Mouse (Mus musculus) liver, embryonic 13.5 days (tissue): ENCODE measurements at regions not wholly inside any gene's neighbourhood (a gene's known extent, or its start where the extent isn't known, plus 50 kb on each side); places are given as distances from the start of the nearest gene placed in this dataset.

Source experiments
- ATAC-seq: fragments of 200-750 bp; cut with Nextera tagmentation; 2 replicates; pipeline ENCODE4 v1.8.0; 2017; ENCODE audit warnings: low read depth, mild to moderate bottlenecking, moderate number of reproducible peaks, moderate library complexity
- DNase-seq: peaks from one replicate; pipeline ENCODE4 v3.0.0; 2022
- H3K27ac ChIP-seq: fragments of 300-500 bp; sonication (generic); 2 replicates; pipeline ENCODE4 v1.5.1; 2015; ENCODE audit warnings: moderate library complexity, mild to moderate bottlenecking, inconsistent platforms
- H3K27me3 ChIP-seq: fragments of 300-500 bp; sonication (generic); 2 replicates; pipeline ENCODE4 v1.6.1; 2015; ENCODE audit warnings: mild to moderate bottlenecking, inconsistent platforms
- H3K36me3 ChIP-seq: fragments of 300-500 bp; sonication (generic); 2 replicates; pipeline ENCODE4 v1.6.1; 2015; ENCODE audit warnings: mild to moderate bottlenecking, inconsistent platforms
- H3K4me1 ChIP-seq: fragments of 300-500 bp; sonication (generic); replicated peaks from 2 replicates; pipeline ENCODE4 v1.6.1; 2015; ENCODE audit warnings: inconsistent platforms
- H3K4me2 ChIP-seq: fragments of 300-500 bp; sonication (generic); 2 replicates; pipeline ENCODE4 v1.6.1; 2015; ENCODE audit warnings: inconsistent platforms, mild to moderate bottlenecking, moderate library complexity
- H3K4me3 ChIP-seq: fragments of 300-500 bp; sonication (generic); replicated peaks from 2 replicates; pipeline ENCODE4 v1.5.1; 2015; ENCODE audit warnings: mild to moderate bottlenecking, inconsistent platforms
- H3K9ac ChIP-seq: fragments of 300-500 bp; sonication (generic); 2 replicates; pipeline ENCODE4 v1.6.1; 2015; ENCODE audit warnings: mild to moderate bottlenecking, inconsistent platforms
- H3K9me3 ChIP-seq: fragments of 300-500 bp; sonication (generic); replicated peaks from 2 replicates; pipeline ENCODE4 v1.6.1; 2016; ENCODE audit warnings: inconsistent platforms
- WGBS: fragments of 180-500 bp; shearing (Covaris S2); methylation state at CpG from one replicate; pipeline ENCODE4 v1.1.7; 2015; ENCODE audit not compliant: insufficient replicate concordance; 5-methylcytosine and 5-hydroxymethylcytosine counted together

DNA sequence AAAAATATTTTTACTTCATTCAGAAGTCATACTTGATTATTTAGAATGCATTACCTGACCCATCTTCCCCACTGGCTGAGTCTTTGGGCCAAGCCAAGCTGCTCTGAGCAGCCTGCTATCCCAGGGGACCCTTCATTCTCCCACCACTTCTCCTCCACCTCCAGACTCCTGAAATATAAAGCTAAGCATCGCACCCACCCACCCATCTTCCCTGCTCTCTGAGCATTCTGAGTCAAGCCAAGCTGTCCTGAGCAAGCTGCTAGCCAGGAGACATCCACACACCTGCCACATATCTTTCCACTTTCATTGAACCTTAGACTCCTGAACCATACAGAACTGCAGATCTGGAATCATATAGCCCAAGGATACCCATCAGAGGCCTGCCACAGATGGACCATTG, 1456.2 kb upstream of the Adam24 start:
- H3K9ac ChIP-seq, result no peak overlapping the region
- no peak for ATAC-seq
- H3K27me3 ChIP-seq, result no peaks in the 10 kb centered on the region
- H3K4me3 ChIP-seq, result no peak overlapping the region
- H3K4me1 ChIP-seq, result no peaks in the 10 kb centered on the region
- no peaks in the 10 kb centered on the region for H3K9me3 ChIP-seq
- no peaks in the 10 kb centered on the region for H3K36me3 ChIP-seq
- DNase-seq, result no peak
- no peak overlapping the region for H3K4me2 ChIP-seq
- H3K27ac ChIP-seq, result no peak overlapping the region
- WGBS, result 75% methylated on average over 1 of the region's 1 CpGs

- no peak overlapping the region for H3K9ac ChIP-seq
- H3K4me3 ChIP-seq, result no peak overlapping the region
- DNase-seq, result no peak
- no peak for ATAC-seq
- H3K4me1 ChIP-seq, result no peaks in the 10 kb centered on the region
- H3K4me2 ChIP-seq, result no peak overlapping the region
- no peaks in the 10 kb centered on the region for H3K27me3 ChIP-seq
- H3K36me3 ChIP-seq, result no peaks in the 10 kb centered on the region
- no peaks in the 10 kb centered on the region for H3K9me3 ChIP-seq
- no peak overlapping the region for H3K27ac ChIP-seq
Observed at GRCm38 (mm10) chr8:39227239-39227638, 1447.6 kb upstream of the Adam24 start.

- no peaks in the 10 kb centered on the region for H3K36me3 ChIP-seq
- no peaks in the 10 kb centered on the region for H3K27me3 ChIP-seq
- ATAC-seq, result no peak
- no peak for DNase-seq
- H3K4me2 ChIP-seq, result no peak overlapping the region
- no peak overlapping the region for H3K9ac ChIP-seq
- H3K4me3 ChIP-seq, result no peak overlapping the region
- H3K27ac ChIP-seq, result no peak overlapping the region
- 47% methylated on average over 5 of the region's 5 CpGs for WGBS
- no peaks in the 10 kb centered on the region for H3K9me3 ChIP-seq
- H3K4me1 ChIP-seq, result no peaks in the 10 kb centered on the region
Observed at GRCm38 (mm10) chr8:39268970-39269497, 1405.8 kb upstream of the Adam24 start.

DNA sequence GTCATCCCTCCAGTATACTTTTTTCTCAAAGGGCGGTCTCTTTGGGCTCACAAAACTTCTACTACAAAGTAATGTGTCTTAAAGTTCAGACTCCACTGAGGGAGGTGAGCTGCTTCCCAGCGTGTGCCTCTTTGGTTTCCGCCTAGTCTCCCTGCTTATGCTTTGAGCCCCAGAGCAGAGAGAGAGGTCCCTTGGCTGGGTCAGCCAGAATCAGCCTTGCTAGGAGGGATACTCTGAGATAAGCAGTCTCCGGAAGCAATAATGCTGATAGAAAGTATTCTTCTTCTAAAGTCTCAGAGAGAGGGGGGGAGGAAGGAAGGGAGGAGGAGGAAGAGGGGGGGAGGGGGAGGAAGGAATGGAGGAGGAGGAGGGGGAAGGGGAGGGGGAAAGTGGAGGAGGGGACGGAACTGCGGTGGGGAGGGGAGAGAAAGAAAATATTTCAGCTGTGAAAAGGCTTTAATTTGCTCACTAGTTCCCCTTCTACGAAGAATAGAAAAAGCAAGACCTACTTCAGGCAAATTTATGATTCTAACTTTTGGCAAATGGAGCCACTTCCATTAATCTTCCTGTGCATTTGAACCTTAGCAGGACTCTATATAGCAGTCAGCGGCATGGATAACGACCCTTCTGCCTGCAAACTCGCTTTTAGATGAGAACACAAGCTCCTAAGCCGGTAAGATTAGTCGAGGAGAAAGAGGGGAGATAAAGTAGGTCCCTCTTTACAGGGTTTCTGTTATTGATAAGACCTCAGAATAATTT, 1377.2 kb upstream of the Adam24 start:
- H3K4me3 ChIP-seq, result no peak overlapping the region

DNA sequence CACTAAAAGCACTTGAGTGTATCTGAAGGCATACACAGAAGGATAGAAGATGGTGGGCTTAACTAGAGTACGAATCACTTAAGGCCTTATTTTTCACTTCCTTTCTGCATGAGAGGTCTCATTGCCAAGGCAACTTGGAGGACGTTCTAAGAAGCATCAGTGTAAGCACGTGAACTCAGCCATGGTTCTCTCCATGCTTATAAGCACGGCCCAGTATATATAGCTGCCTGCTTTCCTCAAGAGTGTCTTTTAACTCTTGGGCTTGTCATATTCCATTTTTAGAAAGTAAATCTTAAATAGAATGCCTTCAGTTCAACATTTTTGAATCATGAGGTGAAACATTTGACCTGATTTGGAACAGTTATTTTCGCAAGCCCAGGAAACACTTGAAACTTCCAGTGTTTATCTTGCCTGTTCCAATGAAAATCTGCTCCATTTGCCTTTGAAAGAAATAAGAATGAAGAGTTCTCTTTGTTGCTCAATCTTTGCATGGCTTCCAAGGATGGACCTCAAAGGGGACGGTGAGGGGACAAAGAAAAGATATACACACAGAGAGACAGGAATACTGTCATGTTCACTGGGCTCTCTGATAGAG, 1371.0 kb upstream of the Adam24 start:
- Histone ChIP-seq H3K9me3 (no peaks in the 10 kb centered on the region), H3K4me3 (no peak overlapping the region), H3K27ac (no peak overlapping the region), H3K4me1 (no peaks in the 10 kb centered on the region), H3K9ac (no peak overlapping the region), H3K36me3 (no peaks in the 10 kb centered on the region), H3K4me2 (no peak overlapping the region), H3K27me3 (no peaks in the 10 kb centered on the region)
- WGBS, result 58% methylated on average over 6 of the region's 6 CpGs
- DNase-seq, result no peak
- ATAC-seq, result no peak

More for the DNA sequence above, 1377.2 kb upstream of the Adam24 start:
- no peaks in the 10 kb centered on the region for H3K4me1 ChIP-seq
- H3K4me2 ChIP-seq, result peak overlapping the region; percentile 8; the same call in 1 of the 2 replicates
- no peaks in the 10 kb centered on the region for H3K36me3 ChIP-seq
- no peak for ATAC-seq
- no peak for DNase-seq
- no peak overlapping the region for H3K9ac ChIP-seq
- H3K27me3 ChIP-seq, result no peaks in the 10 kb centered on the region
- H3K27ac ChIP-seq, result no peak overlapping the region
- H3K9me3 ChIP-seq, result no peaks in the 10 kb centered on the region
- 4% methylated on average over 12 of the region's 12 CpGs for WGBS

DNA sequence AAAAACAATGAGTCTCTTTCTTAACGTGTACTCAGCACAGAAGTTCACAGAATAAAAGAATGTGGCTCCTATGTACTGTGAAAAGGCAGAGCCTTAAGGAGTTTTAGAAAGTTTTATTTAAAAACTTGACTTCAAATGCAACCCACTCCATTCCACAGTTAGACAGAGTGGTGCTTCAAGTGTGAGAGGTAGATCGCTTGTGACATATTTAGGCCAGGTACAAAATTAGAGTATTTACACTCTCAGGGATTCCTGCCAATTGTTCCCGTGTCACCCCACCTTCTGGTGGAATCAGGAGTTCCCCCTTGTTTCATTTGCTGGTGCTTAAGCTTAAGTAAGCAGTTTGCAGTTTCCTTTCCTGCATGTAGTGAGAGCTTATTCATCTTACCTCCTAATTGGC, 1361.0 kb upstream of the Adam24 start:
- Histone ChIP-seq H3K4me1 (no peaks in the 10 kb centered on the region), H3K27ac (no peak overlapping the region), H3K36me3 (no peaks in the 10 kb centered on the region), H3K4me3 (no peak overlapping the region), H3K27me3 (no peaks in the 10 kb centered on the region), H3K9ac (no peak overlapping the region), H3K4me2 (no peak overlapping the region), H3K9me3 (no peaks in the 10 kb centered on the region)
- WGBS, result 47% methylated on average over 3 of the region's 3 CpGs
- ATAC-seq, result no peak
- DNase-seq, result no peak

- Histone ChIP-seq H3K27ac (no peak overlapping the region), H3K9me3 (no peaks in the 10 kb centered on the region), H3K4me3 (no peak overlapping the region), H3K27me3 (no peaks in the 10 kb centered on the region), H3K4me1 (no peaks in the 10 kb centered on the region), H3K36me3 (no peaks in the 10 kb centered on the region), H3K4me2 (no peak overlapping the region), H3K9ac (no peak overlapping the region)
- 68% methylated on average over 10 of the region's 10 CpGs for WGBS
- DNase-seq (no peak), ATAC-seq (no peak)
Observed at GRCm38 (mm10) chr8:39315521-39316233, 1359.2 kb upstream of the Adam24 start.

GRCm38 (mm10) chr8:39316234-39316568, 1358.7 kb upstream of the Adam24 start:
- Histone ChIP-seq H3K4me1 (no peaks in the 10 kb centered on the region), H3K4me3 (no peak overlapping the region), H3K36me3 (no peaks in the 10 kb centered on the region), H3K4me2 (no peak overlapping the region), H3K27me3 (no peaks in the 10 kb centered on the region), H3K9me3 (no peaks in the 10 kb centered on the region), H3K27ac (no peak overlapping the region), H3K9ac (no peak overlapping the region)
- DNase-seq (no peak), ATAC-seq (no peak)
- WGBS, result 59% methylated on average over 4 of the region's 4 CpGs

DNA sequence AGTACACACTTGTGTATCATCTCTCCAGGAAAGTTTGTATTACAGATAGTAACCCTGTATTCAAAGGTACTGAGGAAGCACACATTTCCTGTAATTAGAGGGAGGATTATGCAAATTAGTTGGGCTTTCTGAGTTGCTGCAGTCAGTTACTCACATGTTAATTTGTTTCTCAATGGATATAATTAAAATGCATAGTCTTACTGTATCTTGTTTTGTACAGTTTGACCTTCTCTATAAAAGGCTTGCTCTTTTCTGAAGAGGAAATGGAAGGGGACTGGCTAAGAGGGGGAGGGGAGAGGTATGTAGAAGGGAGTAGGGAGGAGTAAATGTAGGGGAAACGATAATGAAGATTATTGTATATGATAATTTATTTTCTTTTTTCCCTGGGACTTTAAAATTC, 1345.5 kb upstream of the Adam24 start:
- WGBS, result 65% methylated on average over 1 of the region's 1 CpGs

DNA sequence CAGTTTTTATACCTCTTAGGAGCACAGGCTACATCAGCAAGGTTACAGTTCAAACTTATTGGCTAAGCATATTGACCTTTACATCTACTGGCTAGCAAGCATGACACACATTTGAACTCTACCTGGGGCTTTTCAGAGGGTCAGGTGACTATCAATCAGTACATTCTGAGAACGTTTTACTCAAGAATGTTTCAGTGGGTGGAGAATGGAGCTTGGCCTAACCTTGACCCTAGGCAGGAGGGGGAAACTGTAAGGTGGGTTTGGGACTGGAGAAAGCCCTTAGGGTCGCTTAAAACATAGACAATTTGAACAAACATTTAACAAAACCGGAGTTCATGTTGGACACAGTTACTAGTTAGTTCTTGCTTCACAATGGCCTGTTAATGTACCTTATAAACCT, 1330.1 kb upstream of the Adam24 start:
- Histone ChIP-seq H3K9ac (no peak overlapping the region), H3K4me3 (no peak overlapping the region), H3K9me3 (no peaks in the 10 kb centered on the region), H3K27ac (no peak overlapping the region), H3K4me2 (no peak overlapping the region), H3K4me1 (no peaks in the 10 kb centered on the region), H3K27me3 (no peaks in the 10 kb centered on the region), H3K36me3 (no peaks in the 10 kb centered on the region)
- no peak for ATAC-seq
- 44% methylated on average over 3 of the region's 3 CpGs for WGBS
- DNase-seq, result no peak

More for the DNA sequence above, 1345.5 kb upstream of the Adam24 start:
- Histone ChIP-seq H3K36me3 (no peaks in the 10 kb centered on the region), H3K9ac (no peak overlapping the region), H3K27ac (no peak overlapping the region), H3K27me3 (no peaks in the 10 kb centered on the region), H3K4me1 (no peaks in the 10 kb centered on the region), H3K9me3 (no peaks in the 10 kb centered on the region), H3K4me2 (no peak overlapping the region), H3K4me3 (no peak overlapping the region)
- ATAC-seq, result no peak
- no peak for DNase-seq

- no peak for ATAC-seq
Observed at GRCm38 (mm10) chr8:39346471-39346870, 1328.4 kb upstream of the Adam24 start.

More at GRCm38 (mm10) chr8:39346471-39346870, 1328.4 kb upstream of the Adam24 start:
- no peaks in the 10 kb centered on the region for H3K9me3 ChIP-seq
- H3K4me2 ChIP-seq, result no peak overlapping the region
- 57% methylated on average over 1 of the region's 1 CpGs for WGBS
- no peaks in the 10 kb centered on the region for H3K27me3 ChIP-seq
- no peaks in the 10 kb centered on the region for H3K36me3 ChIP-seq
- DNase-seq, result no peak
- H3K9ac ChIP-seq, result no peak overlapping the region
- H3K4me3 ChIP-seq, result no peak overlapping the region
- no peaks in the 10 kb centered on the region for H3K4me1 ChIP-seq
- H3K27ac ChIP-seq, result no peak overlapping the region
